Mouse (Mus musculus) kidney, adult 18-20 months (tissue): Measurements from ENCODE around the gene Olfr1245.
"Not testable (repeated sequence)": the region's sequence is repeated elsewhere in the genome, so short reads cannot be mapped to it uniquely, and the experiment has no call there.

Source experiments
- DNase-seq: peaks from one replicate; pipeline ENCODE4 v3.0.0; 2021

Olfr1245 gene

DNA sequence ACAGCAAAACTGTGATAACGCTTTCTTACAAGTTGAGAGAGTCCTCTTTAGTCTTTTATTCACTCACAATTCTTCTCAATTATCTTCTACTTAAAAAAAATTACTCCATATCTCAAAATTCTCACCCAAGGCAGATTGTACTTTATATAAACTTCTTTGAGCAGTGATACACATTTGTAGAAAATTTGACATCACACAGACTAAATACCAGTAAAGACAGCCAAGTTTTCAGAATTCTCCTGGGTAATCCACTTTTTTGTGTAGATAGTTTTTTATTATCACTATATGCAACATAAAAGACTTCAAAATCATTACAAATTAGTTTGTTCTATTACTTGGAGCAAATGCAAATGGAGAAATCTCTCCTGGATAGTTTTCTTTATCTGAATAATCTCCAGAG lies at the start of gene Olfr1245:
Olfr1245 (minus strand) TSS at position 101 of the 400 bp plus-strand sequence.
- no peak for DNase-seq

DNA sequence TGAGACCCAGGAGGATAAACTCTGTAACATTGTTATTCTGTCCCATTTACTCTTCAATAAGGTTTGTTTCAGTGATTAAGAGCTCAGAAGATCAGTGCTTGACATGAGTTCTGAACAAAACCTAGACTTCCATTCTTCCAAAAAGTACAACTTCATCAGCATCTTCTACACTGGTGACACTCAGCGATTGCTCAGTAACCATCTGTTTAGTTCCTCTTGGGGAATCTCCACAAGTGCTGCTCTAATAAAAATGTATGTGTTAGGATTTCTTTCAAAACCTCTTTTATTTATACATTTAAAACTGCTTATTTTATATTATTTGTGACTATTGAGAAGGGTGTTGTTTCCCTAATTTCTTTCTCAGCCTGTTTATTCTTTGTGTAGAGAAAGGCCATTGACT lies 39.9 kb upstream of the Olfr1245 start, which contains the start of gene Olfr1248:
Olfr1248 (minus strand) TSS at position 101 of the 400 bp plus-strand sequence.
- not testable (repeated sequence) for DNase-seq

- DNase-seq = no peak
These were observed 35.8 kb upstream of the Olfr1245 start, which contains the start of gene Olfr1247 for GRCm38 (mm10) chr2:89614030-89614429. Gene Olfr1247 (minus strand): TSS chr2:89614130.

- DNase-seq = no peak
These were observed 14.8 kb upstream of the Olfr1245 start, which contains the start of gene Olfr1246 for GRCm38 (mm10) chr2:89593057-89593456. Gene Olfr1246 (minus strand): TSS chr2:89593157.

DNA sequence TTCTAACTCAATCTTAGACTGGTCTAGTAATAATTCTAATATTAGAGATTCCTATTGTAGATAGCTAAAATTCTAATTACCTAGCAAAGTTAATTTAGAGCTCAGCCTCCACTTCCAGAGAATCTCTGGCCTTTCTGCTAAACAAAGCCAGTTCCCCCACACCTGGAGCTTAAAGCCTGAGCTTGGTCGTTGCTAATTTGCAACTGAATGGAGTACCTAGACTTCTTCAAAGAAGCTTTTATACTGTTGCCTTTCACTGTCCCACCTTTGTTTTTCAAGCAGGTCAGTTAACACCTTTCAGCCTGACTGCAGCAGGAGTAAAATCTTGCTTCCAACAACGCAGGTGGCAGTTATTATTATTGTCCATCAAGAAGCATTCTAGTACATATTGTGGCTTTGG lies 15.5 kb downstream of the Olfr1245 start:
- DNase-seq = not testable (repeated sequence)

DNA sequence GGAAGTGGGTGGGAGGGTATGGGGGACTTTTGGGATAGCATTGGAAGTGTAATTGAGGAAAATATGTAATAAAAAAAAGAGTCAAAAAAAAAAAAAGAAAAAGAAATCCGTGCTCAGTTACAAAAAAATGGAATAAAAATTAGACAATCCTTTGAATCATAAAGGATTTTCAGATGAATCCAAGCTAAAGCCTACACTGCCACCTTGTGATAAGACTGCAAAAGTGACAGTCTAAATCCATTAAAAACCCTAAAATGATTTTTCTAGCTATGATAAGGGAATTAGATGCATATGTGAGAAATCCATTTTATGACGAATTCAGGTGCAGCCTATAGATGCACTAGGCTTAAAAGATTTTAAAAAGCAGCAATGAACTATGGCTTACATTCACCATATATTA lies 33.7 kb downstream of the Olfr1245 start:
- DNase-seq = no peak

DNA sequence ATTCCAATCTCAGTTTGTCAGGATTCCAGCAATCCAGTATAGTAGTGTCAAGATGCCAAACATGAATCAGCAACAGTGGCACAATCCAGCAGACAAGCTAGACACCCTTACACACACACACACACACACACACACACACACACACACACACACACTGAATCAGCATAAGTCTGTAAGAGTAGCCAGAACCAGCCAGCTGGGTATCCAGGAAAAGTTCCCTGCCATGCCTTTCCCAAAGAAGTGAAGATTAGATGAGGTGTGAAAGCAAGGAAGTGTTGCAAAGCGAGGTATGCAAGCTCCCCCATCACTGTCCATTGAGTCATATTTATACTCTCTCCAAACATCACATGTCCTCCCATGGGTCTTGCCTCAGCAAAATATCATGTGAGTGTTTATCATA lies 38.3 kb downstream of the Olfr1245 start:
- DNase-seq = no peak

- DNase-seq = no peak
These were observed 46.9 kb downstream of the Olfr1245 start, which contains the start of gene Olfr1243 for GRCm38 (mm10) chr2:89531387-89531786. Gene Olfr1243 (minus strand): TSS chr2:89531487.
